Mouse (Mus musculus) embryonic facial prominence, embryonic 10.5 days (tissue): ENCODE measurements at regions not wholly inside any gene's neighbourhood (a gene's known extent, or its start where the extent isn't known, plus 50 kb on each side); places are given as distances from the start of the nearest gene placed in this dataset.
A peak's percentile ranks its signal among the peaks of the same experiment; 100 is the strongest.

ENCODE experiments used
- DNase-seq: peaks from one replicate; pipeline ENCODE4 v3.0.0-alpha.2; 2017; ENCODE audit warnings: low spot score
- H3K27ac ChIP-seq: fragments of 300-500 bp; sonication (generic); replicated peaks from 2 replicates; pipeline ENCODE4 v1.5.1; 2016; ENCODE audit warnings: mild to moderate bottlenecking
- H3K27me3 ChIP-seq: fragments of 300-500 bp; sonication (generic); replicated peaks from 2 replicates; pipeline ENCODE4 v1.6.1; 2016; ENCODE audit warnings: low read depth, mild to moderate bottlenecking; ENCODE audit not compliant: poor library complexity, severe bottlenecking
- H3K36me3 ChIP-seq: fragments of 300-500 bp; sonication (generic); replicated peaks from 2 replicates; pipeline ENCODE4 v1.6.1; 2016; ENCODE audit warnings: mild to moderate bottlenecking, moderate library complexity
- H3K4me1 ChIP-seq: fragments of 300-500 bp; sonication (generic); 2 replicates; pipeline ENCODE4 v1.6.1; 2016
- H3K4me3 ChIP-seq: fragments of 300-500 bp; sonication (generic); 2 replicates; pipeline ENCODE4 v1.5.1; 2016; ENCODE audit warnings: mild to moderate bottlenecking, moderate library complexity
- H3K9me3 ChIP-seq: fragments of 300-500 bp; sonication (generic); 2 replicates; pipeline ENCODE4 v1.6.1; 2016; ENCODE audit warnings: mild to moderate bottlenecking
- WGBS: fragments of 180-500 bp; shearing (Covaris S2); methylation state at CpG from one replicate; pipeline ENCODE4 v1.1.7; 2016; 5-methylcytosine and 5-hydroxymethylcytosine counted together

DNA sequence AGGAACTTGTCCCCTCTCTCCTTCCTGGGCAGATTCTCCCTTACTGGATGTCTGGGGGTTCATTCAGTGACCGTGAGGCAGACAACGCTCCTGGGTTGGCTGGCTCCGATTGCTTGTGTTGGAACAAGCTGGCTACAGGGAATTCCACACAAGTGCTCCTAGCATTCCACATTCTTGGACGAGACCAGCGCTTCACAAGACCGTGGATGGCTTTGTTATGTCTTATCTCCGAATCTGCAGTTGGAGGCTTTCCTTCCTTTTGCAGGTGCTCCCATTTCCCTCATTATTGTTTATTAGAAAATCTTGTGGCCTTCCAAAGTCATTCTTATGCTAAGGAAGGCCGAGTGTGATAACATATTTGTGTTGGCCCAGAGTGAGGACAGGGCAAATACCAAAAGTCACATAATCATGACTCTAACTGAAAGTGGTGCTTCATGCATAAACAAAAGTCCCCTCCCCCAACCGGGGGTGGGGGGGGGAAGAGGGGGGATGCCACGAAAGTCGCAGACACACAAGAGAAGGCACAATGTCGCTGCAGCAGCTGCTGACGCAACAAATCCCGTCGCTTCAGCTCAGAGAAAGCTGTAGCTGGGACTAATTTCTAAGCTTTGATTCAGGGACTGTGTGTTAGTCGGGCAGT, 61.7 kb upstream of the Gm15217 start:
- 74% methylated on average over 16 of the region's 16 CpGs for WGBS
- Histone ChIP-seq H3K9me3 (no peaks in the 10 kb centered on the region), H3K4me3 (no peak overlapping the region), H3K36me3 (no peaks in the 10 kb centered on the region), H3K27ac (no peak overlapping the region), H3K4me1 (no peaks in the 10 kb centered on the region), H3K27me3 (no peaks in the 10 kb centered on the region)
- no peak for DNase-seq

GRCm38 (mm10) chr14:46328064-46328463, 51.1 kb upstream of the Gm15217 start:
- Histone ChIP-seq H3K36me3 (no peaks in the 10 kb centered on the region), H3K4me3 (no peak overlapping the region), H3K4me1 (peaks cover 15% of the 10 kb centered on the region), H3K27ac (no peak overlapping the region), H3K9me3 (no peaks in the 10 kb centered on the region), H3K27me3 (0 out of 2 replicates have a peak, but pooled peaks cover 4% of the 10 kb centered on the region)
- WGBS: 46% methylated on average over 3 of the region's 3 CpGs
- DNase-seq: peak; percentile 26
